Mouse (Mus musculus) left cerebral cortex, postnatal 36 days (tissue): ENCODE measurements at regions not wholly inside any gene's neighbourhood (a gene's known extent, or its start where the extent isn't known, plus 50 kb on each side); places are given as distances from the start of the nearest gene placed in this dataset.

Experiments
- DNase-seq, 2 experiments: peaks; one replicate each; pipeline ENCODE4 v3.0.0; 2021 to 2022; ENCODE audit warnings: low spot score in 2 of 2, mixed read lengths in 1 of 2
- intact Hi-C: fragments of 180-260 bp; cut with DNase I; formaldehyde crosslinking; loops from one replicate; pipeline ENCODE4 v1.15.1; 2025

- intact Hi-C loops, result no loop called here
- DNase-seq, result no peak
Observed at GRCm38 (mm10) chr15:93675624-93676023, 79.9 kb upstream of the Prickle1 start.

- intact Hi-C loops, result no loop called here
Observed at GRCm38 (mm10) chr15:93673976-93674375, 78.3 kb upstream of the Prickle1 start.

GRCm38 (mm10) chr15:93663876-93664275, 68.2 kb upstream of the Prickle1 start:
- intact Hi-C loops, result no loop called here
- DNase-seq, result no peak

More at GRCm38 (mm10) chr15:93673976-93674375, 78.3 kb upstream of the Prickle1 start:
- DNase-seq, result no peak

- intact Hi-C loops, result no loop called here
- no peak for DNase-seq
Observed at GRCm38 (mm10) chr15:93662601-93663000, 66.9 kb upstream of the Prickle1 start.

- intact Hi-C loops, result no loop called here
- DNase-seq, result no peak
Observed at GRCm38 (mm10) chr15:93661801-93662200, 66.1 kb upstream of the Prickle1 start.

- DNase-seq, result no peak
- intact Hi-C loops, result no loop called here
Observed at GRCm38 (mm10) chr15:93660952-93661648, 65.4 kb upstream of the Prickle1 start.

- intact Hi-C loops, result no loop called here
- DNase-seq, result no peak
Observed at GRCm38 (mm10) chr15:93657171-93657570, 61.5 kb upstream of the Prickle1 start.

GRCm38 (mm10) chr15:93656713-93657112, 61.0 kb upstream of the Prickle1 start:
- intact Hi-C loops, result no loop called here
- no peak for DNase-seq

- intact Hi-C loops, result no loop called here
- no peak for DNase-seq
Observed at GRCm38 (mm10) chr15:93655743-93656142, 60.1 kb upstream of the Prickle1 start.

- intact Hi-C loops, result no loop called here
- no peak for DNase-seq
Observed at GRCm38 (mm10) chr15:93655243-93655642, 59.6 kb upstream of the Prickle1 start.

- intact Hi-C loops, result no loop called here
- DNase-seq, result no peak
Observed at GRCm38 (mm10) chr15:93653378-93653777, 57.7 kb upstream of the Prickle1 start.

GRCm38 (mm10) chr15:93650981-93651757, 55.5 kb upstream of the Prickle1 start:
- no peak for DNase-seq
- intact Hi-C loops, result no loop called here

- DNase-seq, result no peak
- intact Hi-C loops, result no loop called here
Observed at GRCm38 (mm10) chr15:93650009-93650522, 54.4 kb upstream of the Prickle1 start.

GRCm38 (mm10) chr15:93648646-93649045, 53.0 kb upstream of the Prickle1 start:
- intact Hi-C loops, result no loop called here

GRCm38 (mm10) chr15:93646820-93647219, 51.1 kb upstream of the Prickle1 start:
- intact Hi-C loops, result no loop called here
- no peak for DNase-seq

More at GRCm38 (mm10) chr15:93648646-93649045, 53.0 kb upstream of the Prickle1 start:
- no peak for DNase-seq

GRCm38 (mm10) chr15:93645950-93646349, 50.3 kb upstream of the Prickle1 start:
- intact Hi-C loops, result no loop called here
- no peak for DNase-seq
